Mouse (Mus musculus): ENCODE results near the gene Serpinb1a.

The Serpinb1a gene

DNA sequence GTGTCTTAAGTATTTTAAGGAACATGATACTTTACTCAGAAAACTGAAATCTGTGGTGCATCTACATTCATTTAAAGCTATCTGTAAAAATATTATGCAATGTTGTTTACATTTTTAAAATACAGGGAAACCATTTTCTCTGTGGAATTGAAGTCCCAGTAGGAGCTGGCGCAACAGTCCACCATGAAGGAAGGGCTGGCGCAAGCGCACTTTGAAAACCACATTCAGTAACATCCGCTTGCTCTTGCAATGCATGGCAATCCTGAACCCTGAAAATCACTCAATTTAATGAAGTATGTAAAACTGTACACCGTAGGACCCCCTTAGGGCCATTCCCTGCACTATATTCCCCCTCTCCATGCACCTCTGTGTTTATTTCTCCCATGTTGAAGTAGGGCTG, 16.5 kb downstream of the Serpinb1a start:
- DNase-seq (ENCODE audit: low read depth, low spot score), result no peak

GRCm38 (mm10) chr13:32833237-32833636, 17.7 kb downstream of the Serpinb1a start:
- no peak for DNase-seq (ENCODE audit: low read depth, low spot score)

GRCm38 (mm10) chr13:32832776-32833175, 18.2 kb downstream of the Serpinb1a start:
- DNase-seq (ENCODE audit: low read depth, low spot score), result no peak

DNA sequence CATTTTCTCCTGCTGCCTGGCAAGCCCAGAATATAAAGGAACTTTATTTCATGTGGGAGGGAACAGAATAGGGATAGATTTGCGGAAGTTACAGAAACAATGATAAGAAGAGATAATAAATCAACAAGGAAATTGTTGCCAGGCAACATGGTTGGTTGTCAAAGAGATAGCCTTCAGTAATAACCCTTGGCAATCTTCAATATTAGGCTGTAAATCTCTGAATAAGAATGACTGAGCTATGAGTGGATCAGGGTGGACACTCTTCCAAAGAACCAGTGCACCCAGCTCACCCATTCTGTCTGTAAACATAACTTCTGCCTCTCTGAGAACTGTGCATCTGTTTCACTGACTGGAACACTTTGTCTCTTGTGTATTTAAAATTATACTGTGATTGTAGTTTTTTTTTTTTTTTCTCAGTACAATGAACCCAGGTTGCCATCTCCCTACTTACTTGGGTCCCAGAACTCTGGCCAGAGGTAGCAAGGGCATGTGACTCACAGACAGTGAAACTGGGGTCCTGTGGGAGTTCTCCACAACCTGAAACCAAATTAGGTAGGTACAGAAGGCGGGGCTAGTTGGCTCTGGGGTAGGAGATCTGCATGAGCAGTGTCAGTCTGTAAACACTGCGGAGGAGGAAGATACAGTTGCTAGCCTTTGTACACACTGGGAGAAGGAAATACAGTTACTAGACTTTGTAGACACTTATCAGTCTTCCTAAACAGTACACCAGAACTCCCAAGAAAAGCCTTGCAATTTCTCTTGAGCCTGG, 19.3 kb downstream of the Serpinb1a start:
- no peak for DNase-seq (ENCODE audit: low read depth, low spot score)

GRCm38 (mm10) chr13:32828886-32829285, 22.1 kb downstream of the Serpinb1a start:
- DNase-seq (ENCODE audit: low read depth, low spot score), result no peak

DNA sequence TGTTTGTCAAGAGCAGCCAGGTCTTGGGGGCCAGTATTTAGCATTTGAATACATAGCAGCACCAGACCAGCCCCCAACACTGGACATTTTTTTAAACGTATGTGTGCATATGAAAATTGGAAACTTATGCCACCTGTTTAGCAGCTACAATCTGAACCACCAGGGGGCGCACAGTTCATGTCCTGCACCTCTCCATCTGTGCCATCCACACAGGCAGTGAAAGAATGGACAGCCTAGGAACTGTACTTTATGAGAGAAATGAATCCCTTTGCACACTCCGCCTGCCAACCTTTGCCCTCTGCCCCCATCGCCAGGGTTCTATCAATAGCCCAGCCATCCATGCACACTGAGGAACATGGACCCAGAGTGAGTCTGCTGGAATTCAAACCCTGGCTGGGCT, 23.0 kb downstream of the Serpinb1a start:
- peak; percentile 64 for DNase-seq (ENCODE audit: low read depth, low spot score)

GRCm38 (mm10) chr13:32827111-32827822, 23.7 kb downstream of the Serpinb1a start:
- no peak for DNase-seq (ENCODE audit: low read depth, low spot score)

DNA sequence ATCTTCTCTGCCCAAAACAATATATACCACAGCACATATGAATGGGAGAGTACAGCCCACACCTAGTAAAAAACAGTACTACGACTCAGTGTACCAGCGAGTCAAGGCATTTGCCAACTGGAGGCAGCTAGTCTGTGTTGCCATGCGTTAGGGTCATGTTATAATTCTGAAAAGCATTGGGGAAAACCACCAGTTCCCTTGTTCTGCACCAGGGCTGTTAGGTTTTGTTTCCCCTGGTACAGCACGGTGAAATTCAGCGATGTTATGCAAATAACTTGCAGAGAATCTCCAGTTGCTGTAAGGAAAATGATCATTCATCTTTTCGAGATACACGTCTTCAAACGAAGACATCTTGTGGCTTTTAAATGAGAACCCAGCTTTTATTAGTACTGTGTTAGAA, 25.4 kb downstream of the Serpinb1a start:
- peak; percentile 53 for DNase-seq (ENCODE audit: low read depth, low spot score)

- no peak for DNase-seq (ENCODE audit: low read depth, low spot score)
Observed at GRCm38 (mm10) chr13:32824377-32825330, 26.3 kb downstream of the Serpinb1a start.

- DNase-seq (ENCODE audit: low read depth, low spot score), result no peak
Observed at GRCm38 (mm10) chr13:32823126-32823525, 27.9 kb downstream of the Serpinb1a start.

DNA sequence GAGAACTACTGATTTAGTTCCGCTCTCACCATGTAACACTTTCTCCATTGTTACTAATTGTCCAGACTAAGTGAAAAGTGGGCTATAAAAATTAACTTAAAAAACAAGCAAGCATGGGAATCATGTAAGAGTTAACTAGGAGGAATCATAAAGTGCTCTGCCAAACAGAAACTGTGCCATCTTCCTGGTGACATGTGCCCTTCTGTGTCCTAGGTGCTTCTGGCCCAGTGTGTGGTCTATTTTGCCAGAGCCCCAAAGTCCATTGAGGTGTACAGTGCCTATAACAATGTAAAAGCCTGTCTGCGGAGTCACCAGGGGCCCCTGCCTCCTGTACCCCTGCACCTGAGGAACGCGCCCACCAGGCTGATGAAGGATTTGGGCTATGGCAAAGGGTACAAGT, 29.3 kb downstream of the Serpinb1a start:
- no peak for DNase-seq (ENCODE audit: low read depth, low spot score)

- DNase-seq (ENCODE audit: low read depth, low spot score), result no peak
Observed at GRCm38 (mm10) chr13:32819926-32820325, 31.1 kb downstream of the Serpinb1a start.

DNA sequence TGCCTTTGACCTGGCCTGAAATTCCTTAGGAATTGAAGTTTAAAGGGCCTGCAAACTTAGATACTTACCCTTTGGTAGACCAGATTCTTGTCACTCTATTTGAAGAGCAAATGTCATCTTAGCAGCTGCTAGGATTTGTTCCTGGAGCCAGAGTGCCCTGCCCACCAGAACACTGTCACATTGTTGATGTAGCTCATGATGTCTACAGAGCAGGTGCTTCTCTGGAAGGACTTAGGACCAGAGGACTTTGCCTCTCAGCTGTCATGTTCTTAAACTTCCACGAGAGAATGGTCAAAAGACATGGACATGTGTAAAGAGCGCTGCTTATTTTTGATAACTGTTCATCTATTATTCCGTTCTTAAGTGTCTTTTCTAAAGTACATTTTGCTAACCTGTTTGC, 31.7 kb downstream of the Serpinb1a start:
- DNase-seq (ENCODE audit: low read depth, low spot score), result no peak

DNA sequence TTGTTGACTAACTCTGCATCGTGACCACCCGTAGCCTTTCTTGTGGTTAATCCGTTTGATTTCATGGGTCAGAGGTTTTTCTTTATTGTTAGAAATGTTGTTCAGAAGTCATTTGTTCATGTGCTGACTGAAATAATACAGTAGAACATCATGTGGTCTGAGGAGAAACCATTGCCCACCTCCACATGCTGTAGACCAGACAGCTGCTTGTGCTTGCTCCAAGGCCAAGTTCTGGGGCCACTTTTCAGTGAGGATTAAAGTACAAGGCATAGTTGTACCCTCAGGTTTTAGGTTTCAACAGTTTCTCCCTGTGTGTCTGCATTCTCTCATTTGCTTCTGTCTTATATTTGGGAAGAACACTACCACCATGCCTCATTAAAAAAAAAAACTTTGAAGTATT, 43.4 kb downstream of the Serpinb1a start:
- no peak for DNase-seq (ENCODE audit: low read depth, low spot score)

GRCm38 (mm10) chr13:32806820-32807219, 44.2 kb downstream of the Serpinb1a start:
- no peak for DNase-seq (ENCODE audit: low read depth, low spot score)

- no peak for DNase-seq (ENCODE audit: low read depth, low spot score)
Observed at GRCm38 (mm10) chr13:32803701-32804345, 47.2 kb downstream of the Serpinb1a start.

DNA sequence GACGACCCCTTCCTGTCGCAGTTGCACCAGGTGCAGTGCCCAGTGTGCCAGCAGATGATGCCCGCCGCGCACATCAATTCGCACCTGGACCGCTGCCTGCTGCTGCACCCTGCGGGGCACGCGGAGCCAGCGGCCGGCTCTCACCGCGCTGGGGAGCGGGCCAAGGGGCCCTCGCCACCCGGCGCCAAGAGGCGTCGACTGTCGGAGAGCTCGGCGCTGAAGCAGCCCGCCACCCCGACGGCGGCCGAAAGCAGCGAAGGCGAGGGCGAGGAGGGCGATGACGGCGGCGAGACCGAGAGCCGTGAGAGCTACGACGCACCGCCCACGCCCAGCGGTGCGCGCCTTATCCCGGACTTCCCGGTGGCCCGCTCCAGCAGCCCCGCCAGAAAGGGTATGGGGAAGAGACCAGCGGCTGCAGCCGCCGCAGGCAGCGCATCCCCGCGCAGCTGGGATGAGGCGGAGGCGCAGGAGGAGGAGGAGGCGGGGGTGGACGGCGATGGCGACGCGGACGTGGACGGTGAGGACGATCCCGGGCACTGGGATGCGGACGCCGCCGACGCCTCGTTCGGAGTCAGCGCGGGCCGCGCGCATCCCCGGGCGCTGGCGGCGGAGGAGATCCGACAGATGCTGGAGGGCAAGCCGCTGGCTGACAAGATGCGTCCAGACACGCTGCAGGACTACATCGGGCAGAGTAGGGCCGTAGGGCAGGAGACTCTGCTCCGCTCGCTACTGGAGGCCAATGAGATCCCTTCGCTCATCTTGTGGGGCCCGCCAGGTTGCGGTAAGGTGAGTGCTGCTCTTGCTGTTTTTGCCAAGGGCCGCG, 48.5 kb downstream of the Serpinb1a start, which contains the start of gene D930007J09Rik:
Gene D930007J09Rik (minus strand): TSS at position 591 of the 823 bp plus-strand sequence.
- no peak for DNase-seq (ENCODE audit: low read depth, low spot score)

GRCm38 (mm10) chr13:32801693-32802221, 49.2 kb downstream of the Serpinb1a start, which contains the start of gene Wrnip1:
Gene Wrnip1, plus strand, starts transcription at chr13:32802038.
- DNase-seq (ENCODE audit: low read depth, low spot score), result peak; percentile 98

DNA sequence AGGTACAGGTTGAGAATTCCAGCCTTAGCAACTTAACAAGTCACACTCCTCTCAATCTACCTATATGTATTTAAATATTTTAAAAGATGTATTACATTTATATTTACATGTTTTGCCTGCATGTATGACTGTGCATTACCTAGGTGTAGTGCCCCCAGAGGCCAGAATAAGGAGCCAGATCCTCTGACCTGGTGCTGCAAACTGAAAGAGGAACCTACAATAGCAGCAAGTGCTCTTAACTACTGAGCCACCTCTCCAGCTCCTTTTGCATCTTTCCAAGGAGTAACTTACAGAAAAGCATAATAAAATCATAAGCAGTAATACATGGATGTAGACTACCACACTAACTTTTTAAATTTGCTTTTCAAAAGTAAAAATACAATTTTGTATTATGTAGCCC, 50.1 kb downstream of the Serpinb1a start:
- DNase-seq (ENCODE audit: low read depth, low spot score), result peak; percentile 85

DNA sequence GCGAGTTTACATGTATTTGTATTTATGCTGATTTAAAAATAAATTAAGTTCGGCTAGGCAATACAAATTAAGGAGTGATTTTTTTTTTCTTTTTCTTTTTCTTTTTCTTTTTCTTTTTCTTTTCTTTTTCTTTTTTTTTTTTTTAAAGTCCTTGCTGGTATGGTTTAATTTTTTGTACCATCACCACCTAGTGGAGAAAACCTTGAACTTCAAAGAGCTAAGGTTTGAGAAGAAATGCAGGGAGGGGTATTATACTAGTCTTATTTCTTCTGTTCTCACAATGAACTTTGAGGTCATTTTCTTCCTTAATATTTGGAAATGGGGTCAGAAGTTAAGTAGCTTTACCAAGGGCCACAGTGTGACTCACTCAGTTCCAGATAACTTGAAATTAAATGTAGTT, 51.9 kb downstream of the Serpinb1a start:
- peak; percentile 41 for DNase-seq (ENCODE audit: low read depth, low spot score)

All from A20 (cell line).